Mouse (Mus musculus): Measurements from ENCODE around the gene Gm10681.
"Not testable (repeated sequence)": the region's sequence is repeated elsewhere in the genome, so short reads cannot be mapped to it uniquely, and the experiment has no call there.

Gm10681 gene

DNA sequence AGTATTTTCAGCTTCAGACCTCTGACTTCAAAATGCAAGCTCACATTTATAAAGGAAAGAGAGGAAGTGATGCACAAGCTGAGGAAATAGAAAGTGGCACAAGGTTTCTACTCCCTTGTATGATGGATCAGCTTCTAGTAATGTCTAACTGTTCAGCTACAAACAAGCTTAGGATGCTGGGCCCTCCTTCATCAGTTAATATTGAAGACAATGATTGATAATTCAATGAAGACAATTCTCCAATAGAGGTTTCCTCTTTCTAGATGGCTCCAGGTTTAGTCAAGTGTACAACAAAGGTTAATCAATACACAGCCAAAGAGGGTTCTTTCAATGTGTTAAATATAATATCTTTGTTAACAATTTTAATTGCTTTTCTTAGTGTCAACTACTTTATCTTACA lies at the start of gene Gm10681:
Gm10681 (minus strand) TSS at position 101 of the 400 bp plus-strand sequence.
- no peak for DNase-seq (ENCODE audit: low read depth, low spot score)

GRCm38 (mm10) chr3:98635145-98635544 lies 46.5 kb upstream of the Gm10681 start:
- DNase-seq (ENCODE audit: low read depth, low spot score): no peak

DNA sequence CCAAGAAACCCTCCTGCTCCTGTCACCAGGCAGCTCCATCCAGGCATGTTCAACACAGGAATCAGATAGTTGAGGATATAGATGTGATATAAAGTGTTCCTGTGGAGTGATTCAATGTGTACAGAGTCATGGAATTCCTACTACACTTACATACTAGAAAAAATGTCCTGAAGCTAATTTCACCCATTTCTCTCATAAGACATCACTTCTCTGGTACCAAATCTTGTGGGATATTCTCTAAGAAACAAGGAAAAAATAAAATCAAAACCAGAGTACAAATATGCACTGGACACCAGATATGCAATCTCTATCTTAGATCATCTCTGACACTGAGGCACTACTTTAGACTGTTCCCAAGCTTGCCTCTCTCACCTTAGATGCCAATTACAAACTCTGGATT lies 41.5 kb upstream of the Gm10681 start, which contains the start of gene Hsd3b5:
Hsd3b5 (minus strand) TSS at position 101 of the 400 bp plus-strand sequence.
- no peak for DNase-seq (ENCODE audit: low read depth, low spot score)

DNA sequence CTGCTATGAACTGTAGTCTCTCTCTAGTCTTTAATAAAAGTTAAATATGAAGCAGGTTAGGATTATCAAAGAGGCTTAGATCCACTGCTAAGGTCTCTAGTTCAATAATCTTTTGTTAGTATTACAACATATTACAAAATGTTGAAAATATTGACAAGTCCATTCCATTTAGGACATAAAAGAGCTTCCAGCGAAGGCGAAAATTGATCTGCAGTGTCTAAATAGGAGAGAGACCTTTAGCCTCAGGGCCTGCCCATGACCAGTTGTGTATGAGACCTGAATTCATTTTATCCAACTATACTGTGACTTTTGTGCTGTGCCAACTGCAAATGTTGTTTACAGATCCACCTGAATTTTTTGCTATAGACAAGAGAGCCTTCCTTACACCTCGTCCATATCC lies 41.0 kb upstream of the Gm10681 start:
- no peak for DNase-seq (ENCODE audit: low read depth, low spot score)

GRCm38 (mm10) chr3:98616786-98617185 lies 28.2 kb upstream of the Gm10681 start:
- DNase-seq (ENCODE audit: low read depth, low spot score): not testable (repeated sequence)

- DNase-seq (ENCODE audit: low read depth, low spot score): not testable (repeated sequence)
Observed at GRCm38 (mm10) chr3:98616244-98616643, 27.6 kb upstream of the Gm10681 start.

- DNase-seq (ENCODE audit: low read depth, low spot score): not testable (repeated sequence)
Observed at GRCm38 (mm10) chr3:98614406-98614927, 25.9 kb upstream of the Gm10681 start.

DNA sequence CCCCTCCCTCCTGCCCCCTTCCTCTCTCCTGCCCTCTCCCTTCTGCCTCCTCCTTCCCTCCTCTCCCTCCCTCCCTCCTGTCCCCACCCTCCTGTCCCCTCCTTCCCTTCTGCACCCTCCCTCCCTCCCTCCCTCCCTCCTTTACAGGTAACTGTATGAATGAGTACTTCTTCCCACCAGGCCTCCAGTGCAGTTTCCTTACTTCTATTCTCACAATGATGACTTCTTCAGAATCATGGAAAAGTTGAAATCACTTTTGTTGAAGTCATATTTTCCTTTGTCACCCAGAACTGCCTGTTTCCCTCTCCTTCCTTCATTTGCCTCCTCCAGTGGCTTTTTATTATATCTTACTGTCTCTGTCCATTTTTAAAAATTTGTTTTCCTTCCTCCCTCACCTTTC lies 25.4 kb upstream of the Gm10681 start:
- no peak for DNase-seq (ENCODE audit: low read depth, low spot score)

- not testable (repeated sequence) for DNase-seq (ENCODE audit: low read depth, low spot score)
Observed at GRCm38 (mm10) chr3:98613540-98613939, 24.9 kb upstream of the Gm10681 start.

GRCm38 (mm10) chr3:98587721-98588120 lies 886 bp downstream of the Gm10681 start:
- DNase-seq (ENCODE audit: low read depth, low spot score): no peak

- not testable (repeated sequence) for DNase-seq (ENCODE audit: low read depth, low spot score)
Observed at GRCm38 (mm10) chr3:98582622-98583021, 6.0 kb downstream of the Gm10681 start.

DNA sequence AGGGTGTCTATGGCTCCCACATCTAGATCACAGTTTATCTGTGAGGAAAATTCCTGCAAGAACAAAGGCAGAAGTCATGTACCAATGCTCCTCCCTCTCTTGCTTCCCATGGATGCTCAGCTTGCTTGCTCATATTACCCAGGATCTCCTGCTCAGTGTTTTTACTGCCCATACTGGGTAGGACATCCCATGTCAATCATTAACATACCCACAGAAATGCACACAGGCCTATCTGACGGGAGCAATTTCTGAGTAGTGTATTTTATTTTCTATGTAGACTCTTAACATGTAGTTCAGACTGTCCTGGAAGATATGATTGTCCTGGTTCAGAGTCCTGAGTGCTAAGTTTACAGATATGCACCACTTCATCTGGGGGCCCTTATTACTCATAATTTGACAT lies 6.4 kb downstream of the Gm10681 start:
- DNase-seq (ENCODE audit: low read depth, low spot score): not testable (repeated sequence)

GRCm38 (mm10) chr3:98581024-98581423 lies 7.6 kb downstream of the Gm10681 start:
- peak; percentile 32 for DNase-seq (ENCODE audit: low read depth, low spot score)

DNA sequence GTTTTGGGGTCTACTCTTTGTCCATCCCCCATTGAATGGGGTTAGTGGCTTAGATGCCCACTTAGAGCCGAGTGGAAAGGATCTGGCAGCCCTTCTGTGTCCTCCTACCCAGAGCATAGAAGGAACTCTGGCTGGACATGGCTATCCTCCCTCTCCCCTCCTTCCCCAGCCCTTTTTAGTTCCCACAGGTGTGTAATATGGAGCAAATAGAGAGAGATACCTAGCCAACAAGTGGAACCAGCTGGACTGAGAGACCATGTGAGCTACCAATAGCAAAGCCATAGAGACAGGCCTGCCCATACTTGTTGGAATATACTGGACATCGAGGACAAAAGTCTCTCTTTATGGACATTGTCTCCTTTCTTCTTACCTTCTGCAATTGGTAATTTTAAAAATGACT lies 20.9 kb downstream of the Gm10681 start:
- not testable (repeated sequence) for DNase-seq (ENCODE audit: low read depth, low spot score)

DNA sequence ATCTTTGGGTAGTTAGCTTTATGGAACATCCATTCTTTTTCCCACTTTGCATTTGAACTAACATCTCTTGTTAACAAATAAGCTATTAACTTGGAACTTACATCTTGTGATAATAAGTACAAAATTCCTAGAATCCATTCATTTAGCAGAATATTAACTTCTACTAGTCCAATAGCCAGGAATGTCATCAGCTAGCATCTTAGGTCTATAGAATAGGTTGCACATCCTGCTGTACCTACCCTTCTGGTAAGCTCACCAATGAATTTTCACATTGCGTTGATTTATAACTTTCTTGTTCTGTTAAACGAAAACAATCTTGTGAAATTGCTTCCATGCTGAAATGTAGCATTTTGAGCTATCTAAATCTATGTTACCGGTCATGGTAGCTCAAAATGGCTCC lies 23.7 kb downstream of the Gm10681 start:
- DNase-seq (ENCODE audit: low read depth, low spot score): not testable (repeated sequence)

DNA sequence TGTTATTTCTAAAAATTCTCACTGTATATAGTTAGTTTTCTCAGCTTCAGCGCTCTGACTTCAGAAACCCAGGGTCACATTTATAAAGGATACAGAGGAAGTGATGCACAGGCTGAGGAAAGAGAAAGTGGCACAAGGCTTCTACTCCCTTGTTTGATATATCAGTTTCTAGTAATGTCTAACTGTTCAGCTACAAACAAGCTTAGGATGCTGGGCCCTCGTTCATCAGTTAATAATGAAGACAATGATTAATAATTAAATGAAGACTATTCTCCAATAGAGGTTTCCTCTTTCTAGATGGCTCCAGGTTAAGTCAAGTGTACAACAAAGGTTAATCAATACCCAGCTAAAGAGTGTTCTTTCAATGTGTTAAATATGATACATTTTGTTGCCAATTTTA lies 24.8 kb downstream of the Gm10681 start:
- not testable (repeated sequence) for DNase-seq (ENCODE audit: low read depth, low spot score)

DNA sequence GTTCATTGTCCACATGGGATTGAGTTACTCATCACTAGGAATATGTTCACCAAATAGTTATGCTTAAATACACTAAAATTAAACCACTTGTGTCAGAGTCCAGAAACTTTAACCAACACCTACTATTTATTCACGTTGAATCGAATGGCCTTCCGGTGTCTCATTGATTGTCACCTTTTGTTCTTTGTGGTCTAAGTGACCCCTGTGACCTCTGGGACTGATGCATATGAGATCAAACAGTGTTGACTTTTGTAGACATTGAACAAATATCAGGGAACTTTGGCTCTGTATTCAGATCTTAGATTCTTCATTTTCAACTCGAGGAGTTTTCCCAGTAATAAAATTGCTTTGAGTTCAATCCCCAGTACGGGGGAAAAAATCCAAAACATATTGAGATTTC lies 27.9 kb downstream of the Gm10681 start:
- DNase-seq (ENCODE audit: low read depth, low spot score): not testable (repeated sequence)

- DNase-seq (ENCODE audit: low read depth, low spot score): not testable (repeated sequence)
Observed at GRCm38 (mm10) chr3:98550832-98551231, 37.8 kb downstream of the Gm10681 start.

- not testable (repeated sequence) for DNase-seq (ENCODE audit: low read depth, low spot score)
Observed at GRCm38 (mm10) chr3:98550215-98550614, 38.4 kb downstream of the Gm10681 start.

- not testable (repeated sequence) for DNase-seq (ENCODE audit: low read depth, low spot score)
Observed at GRCm38 (mm10) chr3:98548495-98548894, 40.1 kb downstream of the Gm10681 start.

DNA sequence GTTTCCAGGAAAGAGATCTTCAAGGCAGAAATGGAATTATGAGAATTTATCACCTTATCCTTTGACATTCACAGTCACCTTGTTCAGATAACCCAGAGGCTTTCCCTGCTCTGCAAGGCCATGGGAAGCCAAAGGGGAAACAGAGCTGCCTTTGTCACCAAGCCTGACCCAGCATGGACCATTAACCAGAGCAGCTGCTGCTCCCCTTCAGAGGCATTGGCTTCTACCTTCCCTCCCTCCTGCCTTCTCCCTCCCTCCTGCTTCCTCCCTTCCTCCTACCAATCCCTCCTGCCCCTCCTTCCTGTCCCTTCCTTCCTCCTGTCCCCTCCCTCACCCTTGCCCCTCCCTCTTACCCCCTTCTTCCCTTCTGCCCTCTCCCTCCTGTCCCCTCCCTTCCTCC lies 41.0 kb downstream of the Gm10681 start:
- not testable (repeated sequence) for DNase-seq (ENCODE audit: low read depth, low spot score)

DNA sequence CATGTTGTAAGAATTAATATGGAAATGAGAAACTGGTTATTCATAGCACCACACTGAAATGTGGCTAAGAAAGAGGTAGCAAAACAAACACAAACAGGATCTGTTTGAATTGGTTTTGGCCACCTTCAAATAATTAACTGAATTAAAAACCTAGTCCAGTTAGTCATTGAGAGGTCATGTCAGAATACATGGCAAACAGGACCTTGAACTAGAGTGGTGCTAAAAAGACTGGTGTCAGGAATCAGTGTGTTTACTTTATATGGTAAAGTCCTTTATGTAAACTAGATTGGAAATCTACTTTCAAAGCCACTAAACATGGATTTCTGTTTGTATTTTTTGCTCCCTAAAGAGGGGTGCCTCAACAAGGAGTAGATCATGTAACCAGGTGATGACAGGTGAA lies 63.6 kb downstream of the Gm10681 start:
- not testable (repeated sequence) for DNase-seq (ENCODE audit: low read depth, low spot score)

GRCm38 (mm10) chr3:98524552-98524951 lies 64.1 kb downstream of the Gm10681 start:
- not testable (repeated sequence) for DNase-seq (ENCODE audit: low read depth, low spot score)

DNA sequence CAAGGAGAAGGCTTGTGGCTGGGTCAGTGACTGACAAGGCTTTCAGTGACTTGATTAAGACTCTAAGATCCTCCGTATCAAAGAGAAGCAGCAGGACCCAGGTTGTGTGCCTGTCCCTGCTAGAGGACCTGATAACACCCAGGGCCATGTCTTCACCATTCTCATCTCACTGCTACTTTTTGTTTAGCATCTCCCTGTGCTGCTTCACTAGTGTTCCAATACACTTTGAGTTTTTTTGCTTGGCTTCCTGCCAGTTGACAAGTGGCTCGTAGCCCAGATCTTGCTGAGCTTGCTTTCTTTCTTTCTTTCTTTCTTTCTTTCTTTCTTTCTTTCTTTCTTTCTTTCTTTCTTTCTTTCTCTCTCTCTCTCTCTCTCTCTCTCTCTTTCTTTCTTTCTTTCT lies 65.8 kb downstream of the Gm10681 start:
- DNase-seq (ENCODE audit: low read depth, low spot score): not testable (repeated sequence)

Data from telencephalon, adult 2 months (tissue).